Mouse (Mus musculus) testis, postnatal 14 days (tissue): ENCODE results near the gene Cops4.

Source experiments
- DNase-seq: peaks from one replicate; pipeline ENCODE4 v3.0.0; 2021; ENCODE audit warnings: low spot score

The Cops4 gene

GRCm38 (mm10) chr5:100518049-100519026, at the start of gene Cops4:
Cops4 (plus strand) TSS chr5:100518309.
- DNase-seq, result peak; percentile 99

GRCm38 (mm10) chr5:100476328-100476727, 41.8 kb upstream of the Cops4 start:
- no peak for DNase-seq

GRCm38 (mm10) chr5:100477604-100478003, 40.5 kb upstream of the Cops4 start:
- no peak for DNase-seq

- DNase-seq, result no peak
These were observed 34.5 kb upstream of the Cops4 start for GRCm38 (mm10) chr5:100483569-100483968.

GRCm38 (mm10) chr5:100487120-100487519, 31.0 kb upstream of the Cops4 start:
- DNase-seq, result no peak

GRCm38 (mm10) chr5:100488231-100488630, 29.9 kb upstream of the Cops4 start:
- no peak for DNase-seq

GRCm38 (mm10) chr5:100489340-100489739, 28.8 kb upstream of the Cops4 start:
- DNase-seq, result no peak

GRCm38 (mm10) chr5:100491704-100492103, 26.4 kb upstream of the Cops4 start:
- no peak for DNase-seq

GRCm38 (mm10) chr5:100498436-100499180, 19.5 kb upstream of the Cops4 start:
- peak; percentile 70 for DNase-seq

GRCm38 (mm10) chr5:100499243-100499642, 18.9 kb upstream of the Cops4 start:
- no peak for DNase-seq

- DNase-seq, result peak; percentile 55
These were observed 18.2 kb upstream of the Cops4 start for GRCm38 (mm10) chr5:100499831-100500304.

GRCm38 (mm10) chr5:100500458-100500961, 17.6 kb upstream of the Cops4 start, which contains the start of gene Lin54:
Lin54 (minus strand) TSS chr5:100500639.
- DNase-seq, result peak; percentile 91

GRCm38 (mm10) chr5:100501267-100501666, 16.8 kb upstream of the Cops4 start:
- no peak for DNase-seq

- DNase-seq, result no peak
These were observed 8.9 kb upstream of the Cops4 start for GRCm38 (mm10) chr5:100509247-100509646.

- DNase-seq, result no peak
These were observed 5.5 kb upstream of the Cops4 start for GRCm38 (mm10) chr5:100512576-100512975.

GRCm38 (mm10) chr5:100519027-100519411, 910 bp downstream of the Cops4 start:
- DNase-seq, result no peak

GRCm38 (mm10) chr5:100520223-100520622, 2.1 kb downstream of the Cops4 start:
- DNase-seq, result no peak

GRCm38 (mm10) chr5:100523331-100523730, 5.2 kb downstream of the Cops4 start:
- no peak for DNase-seq

GRCm38 (mm10) chr5:100524921-100525320, 6.8 kb downstream of the Cops4 start:
- DNase-seq, result no peak

- DNase-seq, result no peak
These were observed 7.5 kb downstream of the Cops4 start for GRCm38 (mm10) chr5:100525620-100526019.

- no peak for DNase-seq
These were observed 8.1 kb downstream of the Cops4 start for GRCm38 (mm10) chr5:100526164-100526563.

GRCm38 (mm10) chr5:100535826-100536225, 17.7 kb downstream of the Cops4 start:
- no peak for DNase-seq
